Mouse (Mus musculus) mouse trophoblast stem cell (cell line): ENCODE results near the gene Snx10.

Source experiments
- in situ Hi-C, 2 experiments: fragments of 300-500 bp; cut with MseI, MboI; formaldehyde crosslinking; loops; 2 replicates in 1 of 2; 3 replicates in 1 of 2; pipeline ENCODE4 v1.15.1; 2025

Gene Snx10

GRCm38 (mm10) chr6:51529457-51529856, 5.8 kb downstream of the Snx10 start:
- in situ Hi-C loops = no loop called here

- in situ Hi-C loops = no loop called here
Observed at GRCm38 (mm10) chr6:51533467-51534200, 9.9 kb downstream of the Snx10 start.

- in situ Hi-C loops = no loop called here
Observed at GRCm38 (mm10) chr6:51535571-51535970, 11.9 kb downstream of the Snx10 start.

GRCm38 (mm10) chr6:51540525-51540924, 16.8 kb downstream of the Snx10 start:
- in situ Hi-C loops = no loop called here

GRCm38 (mm10) chr6:51541422-51541821, 17.7 kb downstream of the Snx10 start:
- in situ Hi-C loops = no loop called here

- in situ Hi-C loops = no loop called here
Observed at GRCm38 (mm10) chr6:51542147-51542546, 18.4 kb downstream of the Snx10 start.

- in situ Hi-C loops = no loop called here
Observed at GRCm38 (mm10) chr6:51543639-51544117, 20.0 kb downstream of the Snx10 start.

GRCm38 (mm10) chr6:51544118-51544681, 20.5 kb downstream of the Snx10 start:
- in situ Hi-C loops = no loop called here

- in situ Hi-C loops = no loop called here
Observed at GRCm38 (mm10) chr6:51545219-51545859, 21.6 kb downstream of the Snx10 start.

- in situ Hi-C loops = no loop called here
Observed at GRCm38 (mm10) chr6:51546085-51546484, 22.4 kb downstream of the Snx10 start.

- in situ Hi-C loops = no loop called here
Observed at GRCm38 (mm10) chr6:51548757-51549156, 25.1 kb downstream of the Snx10 start.

GRCm38 (mm10) chr6:51551267-51551802, 27.6 kb downstream of the Snx10 start:
- in situ Hi-C loops = no loop called here

GRCm38 (mm10) chr6:51556562-51556961, 32.9 kb downstream of the Snx10 start:
- in situ Hi-C loops = no loop called here

GRCm38 (mm10) chr6:51558311-51558710, 34.6 kb downstream of the Snx10 start:
- in situ Hi-C loops = no loop called here

- in situ Hi-C loops = no loop called here
Observed at GRCm38 (mm10) chr6:51566771-51567680, 43.3 kb downstream of the Snx10 start.

GRCm38 (mm10) chr6:51569086-51569485, 45.4 kb downstream of the Snx10 start:
- in situ Hi-C loops = no loop called here

- in situ Hi-C loops = no loop called here
Observed at GRCm38 (mm10) chr6:51573136-51573535, 49.4 kb downstream of the Snx10 start.

- in situ Hi-C loops = no loop called here
Observed at GRCm38 (mm10) chr6:51574132-51574531, 50.4 kb downstream of the Snx10 start.

- in situ Hi-C loops = loop anchor here (5.0 kb wide), 2 partner anchors 66 to 71 kb away; no protein-coding TSS in a partner anchor
Observed at GRCm38 (mm10) chr6:51578415-51578814, 54.7 kb downstream of the Snx10 start.

GRCm38 (mm10) chr6:51580040-51580680, 56.5 kb downstream of the Snx10 start:
- in situ Hi-C loops = loop anchor here (5.0 to 10.0 kb wide), 3 partner anchors 275 to 375 kb away; no protein-coding TSS in a partner anchor

GRCm38 (mm10) chr6:51581418-51581817, 57.7 kb downstream of the Snx10 start:
- in situ Hi-C loops = loop anchor here (5.0 to 10.0 kb wide), 3 partner anchors 273 to 377 kb away; no protein-coding TSS in a partner anchor
